Mouse (Mus musculus) liver, embryonic 14.5 days (tissue): ENCODE data around the gene Tulp1.

Experiments
- CTCF ChIP-seq: IDR thresholded peaks from 2 replicates; pipeline ENCODE4 v1.5.1; 2016; ENCODE audit warnings: antibody characterized with exemption, low read depth, control low read depth
- EP300 ChIP-seq: IDR thresholded peaks from 2 replicates; pipeline ENCODE4 v1.6.1; 2016; ENCODE audit warnings: antibody characterized with exemption, low read depth

GRCm38 (mm10) chr17:28407418-28408250 is 42.6 kb upstream of the Tulp1 start:
- no peak for TF ChIP-seq EP300
- TF ChIP-seq CTCF, result peak; percentile 95
